Mouse (Mus musculus): ENCODE results near the gene Fam198b.
"Not testable (repeated sequence)": the region's sequence is repeated elsewhere in the genome, so short reads cannot be mapped to it uniquely, and the experiment has no call there.

The Fam198b gene

DNA sequence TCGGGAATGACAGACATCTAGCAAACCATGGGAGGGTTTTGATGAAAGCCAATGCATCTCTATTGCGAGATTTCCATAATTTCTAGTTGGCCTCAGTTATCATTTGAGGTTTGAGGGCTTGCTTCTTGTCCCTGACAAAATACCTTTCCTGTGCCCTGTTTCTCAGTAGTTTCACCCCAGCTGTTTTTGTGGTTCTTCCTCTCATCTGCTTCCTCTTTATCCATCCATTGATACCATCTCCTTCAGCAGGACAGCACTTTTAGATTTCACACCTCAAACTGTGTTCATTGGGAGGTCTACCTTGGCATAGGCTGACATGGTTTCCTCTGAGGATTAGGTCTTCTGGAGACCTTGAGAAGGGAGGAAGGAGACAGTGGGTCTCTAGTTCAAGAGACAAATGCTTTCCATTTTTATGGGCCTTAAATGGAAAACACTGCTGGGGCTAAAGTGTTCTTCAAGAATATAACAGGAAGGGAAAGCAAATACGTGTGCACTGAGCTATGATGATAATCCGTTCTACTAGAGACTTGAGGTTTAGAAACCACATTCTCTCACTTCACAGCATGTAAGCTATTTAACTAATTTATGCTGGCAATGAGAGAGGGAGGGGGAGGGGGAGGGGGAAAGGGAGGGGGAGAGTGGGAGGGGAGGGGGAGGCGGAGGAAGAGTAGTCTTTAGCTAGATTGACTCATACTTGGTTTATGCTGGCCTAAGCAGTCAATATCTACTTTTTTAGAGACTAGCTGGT lies 41.8 kb downstream of the Fam198b start:
- DNase-seq (ENCODE audit: low spot score in 2 of 2) = no peak

DNA sequence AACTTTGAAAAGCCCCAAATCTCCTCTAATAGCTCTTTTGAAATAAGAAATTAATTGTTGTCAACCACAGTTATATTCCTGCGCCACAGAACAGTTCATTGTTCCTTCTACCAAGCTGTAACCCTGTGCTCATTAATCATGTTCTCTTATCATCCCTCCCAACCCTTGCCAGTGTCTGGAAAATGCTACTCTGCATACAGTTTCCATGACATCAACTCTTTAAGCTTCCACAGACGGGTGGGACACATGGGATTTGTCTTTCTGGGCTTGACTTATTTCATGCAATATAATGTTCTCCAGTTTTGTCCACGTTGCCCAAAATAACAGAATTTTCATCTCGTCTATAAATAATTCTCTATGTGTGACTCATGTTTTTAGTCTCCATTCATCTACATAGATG lies 42.7 kb downstream of the Fam198b start:
- DNase-seq (ENCODE audit: low spot score in 2 of 2) = no peak

DNA sequence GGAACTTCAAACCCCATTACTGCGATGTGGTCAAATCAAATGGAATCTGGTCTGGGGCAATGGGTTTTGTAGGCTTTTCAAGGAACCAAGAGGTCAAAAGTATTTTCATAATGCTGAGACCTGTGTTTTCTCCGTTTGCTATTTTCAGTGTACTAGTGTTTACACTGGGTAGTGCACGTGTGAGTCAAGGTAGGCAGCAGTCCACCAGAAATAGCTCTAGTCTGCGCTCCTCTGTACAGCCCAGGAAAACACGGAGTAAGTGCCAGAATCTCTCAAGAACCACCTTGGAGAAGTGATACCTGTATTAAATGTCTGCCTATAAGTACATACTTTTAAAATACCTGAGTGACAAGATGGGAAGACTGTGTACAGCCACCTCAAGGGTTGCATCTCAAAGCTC lies 44.1 kb downstream of the Fam198b start:
- DNase-seq (ENCODE audit: low spot score in 2 of 2) = no peak

DNA sequence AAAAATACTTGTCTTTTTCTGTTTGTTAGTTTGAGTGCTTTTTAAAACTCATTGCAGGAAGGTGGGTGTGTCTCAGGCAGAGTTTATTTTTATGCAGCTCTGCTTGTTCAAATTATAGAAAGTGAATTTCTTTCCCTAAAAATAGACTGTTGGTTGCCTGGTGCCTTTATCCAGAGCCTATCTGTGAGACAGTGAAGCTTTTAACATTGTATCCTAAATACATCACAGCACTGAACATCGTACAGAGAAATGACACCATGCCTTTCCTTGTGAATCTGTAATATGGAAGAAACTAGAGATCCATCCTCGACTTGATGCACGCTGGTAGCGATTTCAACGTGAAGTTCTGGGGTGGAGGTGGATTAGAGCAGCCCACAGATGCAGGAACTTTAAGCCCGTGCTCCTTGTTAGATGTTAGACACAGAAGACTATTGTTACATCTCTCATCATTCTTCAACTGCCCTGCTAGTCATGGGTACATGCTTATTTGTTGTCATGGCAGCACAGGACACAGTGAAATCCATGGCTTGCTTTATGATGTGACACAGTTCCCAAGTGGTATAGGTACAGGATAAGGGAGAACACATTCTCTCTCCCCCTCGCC lies 45.9 kb downstream of the Fam198b start:
- peak; percentile 52 to 77 for DNase-seq (ENCODE audit: low spot score in 2 of 2)

DNA sequence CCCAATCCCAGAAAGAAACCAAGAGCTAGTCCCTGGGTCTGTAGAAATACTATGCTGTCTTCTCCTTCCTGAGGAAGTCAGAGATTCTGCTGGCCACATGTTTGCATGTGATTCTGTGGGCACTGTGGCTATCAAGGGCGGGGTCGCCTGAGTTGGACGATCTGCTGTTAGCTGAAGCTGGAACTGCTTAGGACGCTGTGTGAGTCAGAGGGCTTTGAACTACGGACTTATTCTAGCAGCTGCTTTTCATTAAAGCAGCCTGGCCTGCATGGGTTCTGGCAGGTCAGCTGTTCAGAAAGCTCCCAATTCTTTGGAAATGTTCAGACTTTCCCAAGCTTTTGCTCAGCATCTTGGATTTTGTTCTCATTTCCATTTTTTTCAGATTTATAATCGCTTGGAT lies 51.9 kb downstream of the Fam198b start:
- no peak for DNase-seq (ENCODE audit: low spot score in 2 of 2)

DNA sequence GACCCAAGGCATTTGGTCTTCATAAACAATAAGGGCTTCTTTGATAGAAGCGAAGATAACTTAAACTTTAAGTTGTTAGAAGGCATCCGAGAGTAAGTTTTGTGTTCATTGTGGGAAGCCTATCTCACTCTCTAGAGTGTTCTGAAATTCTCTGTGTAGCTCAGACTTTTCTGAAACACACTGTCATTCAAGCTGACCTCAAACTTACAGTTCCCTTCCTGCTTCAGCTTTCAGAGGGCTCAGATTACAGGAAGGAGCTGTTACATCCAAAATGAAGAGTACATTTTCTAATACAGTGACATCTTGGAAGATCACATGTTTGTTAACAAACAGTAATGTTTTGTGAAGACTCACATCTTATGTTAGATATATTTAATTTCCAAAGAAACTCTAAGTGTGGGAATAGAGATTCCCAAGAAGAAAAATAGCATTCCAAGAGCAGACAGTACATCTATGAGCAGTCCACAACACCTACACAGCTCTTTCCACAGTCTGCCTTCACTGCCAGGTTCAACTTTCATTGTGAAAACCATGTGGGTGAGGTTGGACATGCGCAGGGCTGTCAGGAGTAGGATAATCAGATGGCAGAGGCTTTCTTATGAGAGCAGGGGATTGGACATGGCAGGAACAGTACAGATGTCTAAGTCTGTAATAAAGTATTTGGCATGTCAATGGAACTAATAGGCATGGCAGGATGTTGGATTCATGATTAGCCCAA lies 52.6 kb downstream of the Fam198b start:
- no peak for DNase-seq (ENCODE audit: low spot score in 2 of 2)

DNA sequence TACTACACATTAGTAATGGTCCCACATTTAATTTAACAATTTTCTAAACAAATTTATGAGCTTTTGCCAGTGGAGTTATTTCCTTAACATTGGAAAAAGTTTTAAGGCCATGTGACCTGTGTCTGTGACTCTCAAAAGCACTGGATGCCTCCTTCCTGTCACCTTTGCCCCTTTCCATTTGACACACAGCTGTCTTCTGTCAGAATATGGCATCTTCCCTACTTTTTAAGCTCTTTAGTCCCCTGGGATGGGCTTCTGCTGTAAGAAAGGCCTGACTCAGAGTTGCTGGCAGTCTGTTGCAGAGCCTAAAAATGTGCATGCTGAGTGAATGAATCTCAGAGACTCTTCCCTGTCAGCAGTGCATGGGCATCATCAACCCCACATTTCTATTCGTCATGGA lies 63.4 kb downstream of the Fam198b start:
- DNase-seq (ENCODE audit: low spot score in 2 of 2) = no peak

DNA sequence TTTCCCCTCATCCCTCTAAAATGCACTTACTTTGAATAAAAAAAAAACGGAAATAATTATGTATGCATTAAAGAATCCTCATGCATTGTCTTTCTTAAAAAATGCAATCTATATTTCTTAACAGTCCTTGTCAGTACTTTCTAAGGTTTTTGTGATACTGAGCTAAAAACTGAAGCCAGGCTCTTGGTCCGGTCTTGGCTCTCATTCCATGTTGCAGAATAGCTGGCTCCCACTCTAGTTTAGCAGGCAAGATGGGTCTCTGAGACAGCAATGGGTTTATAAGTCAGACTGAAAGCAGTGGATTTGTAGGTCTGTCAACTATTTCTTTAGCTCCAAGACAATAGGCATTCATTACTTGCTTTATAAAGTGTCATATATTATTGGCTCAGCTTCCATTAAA lies 63.8 kb downstream of the Fam198b start:
- no peak for DNase-seq (ENCODE audit: low spot score in 2 of 2)

DNA sequence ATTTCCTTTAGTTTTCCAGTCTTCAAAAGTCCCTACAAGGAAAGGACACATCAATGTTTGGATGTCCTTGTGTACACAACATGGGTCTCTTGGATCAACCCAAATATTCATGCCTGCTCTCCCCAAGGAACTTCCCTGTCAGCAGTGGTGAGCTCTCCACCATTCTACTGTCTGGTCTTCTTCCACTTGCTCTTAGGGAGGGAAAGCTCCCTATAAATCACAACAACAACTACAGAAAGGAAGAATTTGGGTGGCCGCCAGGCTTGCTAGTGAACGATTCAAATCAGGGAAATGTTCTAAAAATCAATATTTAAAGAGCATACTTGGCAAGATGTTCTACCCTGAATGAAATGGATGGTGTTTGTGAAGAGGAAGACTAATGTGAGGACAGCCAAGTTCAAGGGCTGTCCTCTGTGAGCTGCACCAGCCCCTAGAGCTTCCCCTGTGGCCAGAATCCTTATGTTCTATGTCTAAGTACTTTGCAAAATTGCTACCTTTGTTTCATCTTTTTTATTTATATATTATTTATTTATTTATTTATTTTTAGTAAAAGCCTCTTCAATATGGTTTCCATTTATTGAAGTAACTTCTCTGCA lies 68.9 kb downstream of the Fam198b start:
- DNase-seq (ENCODE audit: low spot score in 2 of 2) = no peak

DNA sequence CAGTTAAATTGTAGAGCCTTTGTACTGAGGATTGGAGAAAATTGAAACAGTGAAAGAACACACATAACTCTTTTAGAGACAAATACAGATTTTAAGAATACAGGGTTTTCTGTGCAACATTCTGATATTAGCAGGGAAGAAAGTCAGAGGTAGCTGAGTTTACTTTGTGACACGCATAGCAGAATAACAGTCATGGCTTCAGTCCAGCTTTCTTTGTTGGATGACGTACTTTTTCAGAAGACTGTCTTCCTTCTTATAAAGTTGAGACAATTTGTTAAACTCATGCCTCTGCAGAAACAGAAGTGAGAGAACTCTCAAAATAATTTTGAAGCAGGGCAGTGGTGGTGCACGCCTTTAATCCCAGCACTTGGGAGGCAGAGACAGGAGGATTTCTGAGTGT lies 70.9 kb downstream of the Fam198b start:
- DNase-seq (ENCODE audit: low spot score in 2 of 2) = no peak

DNA sequence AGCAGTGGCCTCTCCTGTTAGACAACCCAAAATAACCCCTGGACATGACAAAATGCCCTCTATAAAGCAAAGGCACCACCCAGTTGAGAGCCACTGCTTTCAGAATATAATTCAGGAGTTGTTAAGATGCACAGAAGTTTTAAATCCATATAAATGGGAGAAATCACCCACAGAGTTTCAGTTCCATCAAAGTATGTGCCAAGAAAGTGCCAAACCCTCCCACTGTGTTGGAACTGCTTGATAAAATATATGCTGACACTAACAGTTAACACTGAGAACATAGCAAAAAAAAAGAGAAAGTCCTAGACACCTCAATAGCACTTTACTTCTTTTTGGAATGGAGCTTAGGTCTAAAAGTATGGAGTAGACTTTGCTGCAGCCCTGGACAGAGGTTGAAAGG lies 72.5 kb downstream of the Fam198b start:
- peak in 1 of 2 experiments; percentile 46 for DNase-seq (ENCODE audit: low spot score in 2 of 2)

DNA sequence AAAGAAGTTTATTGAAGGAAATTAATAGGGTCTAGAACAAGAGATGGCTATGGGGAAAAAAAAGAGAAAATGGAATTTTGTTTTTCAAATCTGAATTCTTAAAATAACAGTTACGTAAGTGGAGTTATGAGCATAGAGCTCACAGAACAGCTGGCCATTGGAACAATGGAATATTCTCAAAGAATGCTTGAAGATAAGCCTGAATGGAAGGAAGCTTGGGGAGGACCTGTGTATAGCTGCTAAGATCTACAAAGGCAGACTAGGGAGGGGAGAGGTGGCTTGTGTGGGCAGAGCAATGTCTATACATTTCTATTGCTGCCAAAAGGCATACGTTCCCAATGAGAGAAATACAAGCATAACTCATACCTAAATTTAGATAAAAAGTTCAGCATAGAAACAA lies 73.4 kb downstream of the Fam198b start:
- peak in 1 of 2 experiments; percentile 41 for DNase-seq (ENCODE audit: low spot score in 2 of 2)

DNA sequence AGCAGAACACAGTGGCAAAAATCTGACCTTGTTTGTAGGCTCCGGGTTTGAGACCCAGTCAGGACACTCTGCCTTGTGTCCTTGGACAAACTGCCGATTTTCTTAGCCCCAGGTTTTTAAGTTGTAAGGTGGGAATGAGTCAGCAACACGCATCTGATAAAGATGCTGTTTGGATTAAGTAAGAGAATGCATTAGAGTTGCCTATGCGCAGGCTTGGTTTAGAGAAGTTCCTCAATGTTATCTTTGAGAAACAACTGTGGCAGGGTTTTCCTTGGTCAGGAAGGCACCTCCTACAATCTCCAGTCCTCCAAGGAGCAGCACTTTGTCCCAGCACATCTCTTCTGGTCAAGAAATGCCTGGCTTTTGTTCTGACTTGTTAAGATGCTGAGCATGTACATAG lies 82.4 kb downstream of the Fam198b start:
- DNase-seq (ENCODE audit: low spot score in 2 of 2) = no peak

DNA sequence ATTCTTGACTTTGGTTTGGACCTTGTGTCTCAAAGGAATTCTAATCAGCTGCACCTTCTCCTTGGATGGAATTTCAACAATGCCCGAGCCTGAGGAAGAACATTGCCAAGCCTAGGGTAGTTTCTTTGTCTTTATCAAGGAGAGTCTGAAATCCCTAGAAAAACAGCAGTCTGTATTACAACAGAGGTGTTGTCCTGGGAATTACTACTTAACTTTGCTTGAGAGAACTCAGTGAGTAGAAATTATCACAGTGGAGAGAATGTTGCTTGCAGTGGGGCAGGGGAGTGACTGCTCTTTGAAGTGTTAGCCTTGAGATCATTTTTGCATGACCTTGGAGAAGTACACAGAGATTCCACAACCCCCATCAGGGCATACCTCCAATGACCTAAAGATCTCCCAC lies 83.0 kb downstream of the Fam198b start:
- no peak for DNase-seq (ENCODE audit: low spot score in 2 of 2)

DNA sequence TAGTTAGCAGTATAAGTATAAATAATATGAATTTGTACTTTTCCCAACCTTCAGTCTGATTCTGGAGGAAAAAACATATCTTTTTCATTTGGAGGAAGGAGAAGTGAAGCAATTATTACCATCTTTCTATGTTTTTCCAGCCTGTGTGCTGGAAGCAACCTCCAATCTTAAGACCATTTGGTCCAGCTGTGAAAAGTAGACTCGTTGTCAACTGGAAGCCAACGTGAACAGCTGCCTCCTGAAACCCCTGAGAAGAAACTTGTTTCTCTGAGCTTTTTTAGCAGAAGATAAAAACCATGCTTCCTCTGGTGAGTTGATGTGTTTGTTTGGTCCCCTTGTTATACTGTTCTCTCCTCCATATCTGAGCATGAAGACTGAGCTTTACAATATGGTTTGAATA lies 84.1 kb downstream of the Fam198b start:
- no peak for DNase-seq (ENCODE audit: low spot score in 2 of 2)

DNA sequence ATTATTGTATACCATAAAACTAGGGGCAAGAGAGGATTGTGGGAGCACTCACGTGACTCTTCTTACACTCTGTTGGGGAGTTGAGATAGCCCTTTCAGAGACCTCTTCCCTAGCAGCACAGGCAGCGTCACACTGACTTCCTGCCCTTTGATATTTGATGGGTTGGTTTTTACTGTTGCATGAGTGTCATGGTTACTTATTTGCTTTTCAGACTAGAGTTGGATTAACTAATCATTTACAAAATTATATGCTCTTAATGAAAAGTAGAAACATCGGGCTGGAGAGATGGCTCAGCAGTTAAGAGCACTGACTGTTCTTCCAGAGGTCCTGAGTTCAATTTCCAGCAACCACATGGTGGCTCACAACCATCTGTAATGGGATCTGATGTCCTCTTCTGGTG lies 85.2 kb downstream of the Fam198b start:
- not testable (repeated sequence) for DNase-seq (ENCODE audit: low spot score in 2 of 2)

DNA sequence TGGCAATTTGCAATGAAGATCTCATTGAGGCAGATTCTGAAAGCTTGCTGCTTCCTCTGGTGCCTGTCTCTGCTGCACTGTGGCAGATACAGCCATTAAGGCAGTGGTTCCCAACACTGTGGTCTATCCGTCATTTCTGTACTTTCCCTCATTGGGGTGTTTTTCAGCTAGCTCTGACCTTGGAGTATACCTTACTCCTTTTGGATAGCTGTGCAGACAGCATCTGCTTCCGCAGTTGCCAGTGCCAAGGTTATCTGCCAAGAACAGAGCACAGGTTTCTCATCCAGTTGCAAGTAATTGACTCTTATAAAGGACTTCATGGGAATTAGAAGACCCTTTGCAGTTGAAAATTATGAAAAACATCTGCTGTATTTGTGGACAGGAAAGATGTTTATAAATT lies 85.7 kb downstream of the Fam198b start:
- no peak for DNase-seq (ENCODE audit: low spot score in 2 of 2)

DNA sequence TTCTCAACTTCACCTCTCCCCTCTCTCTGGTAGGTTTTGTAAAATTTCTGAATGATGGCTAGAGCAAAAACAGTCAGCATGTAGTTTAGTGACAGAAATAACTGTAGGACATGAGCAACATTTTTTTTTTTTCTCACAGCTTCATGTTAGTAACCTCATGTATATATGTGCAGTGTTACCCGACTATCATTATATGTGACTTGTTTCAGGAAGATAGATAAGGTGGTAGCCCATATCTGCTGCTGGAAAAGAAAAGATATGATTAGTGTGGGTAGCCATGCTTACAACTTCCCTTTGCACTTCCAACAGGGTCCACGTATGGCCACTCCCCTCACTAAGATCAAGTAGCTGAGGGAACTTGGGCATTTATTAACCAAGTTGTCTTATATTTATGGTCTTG lies 86.2 kb downstream of the Fam198b start:
- DNase-seq (ENCODE audit: low spot score in 2 of 2) = no peak

DNA sequence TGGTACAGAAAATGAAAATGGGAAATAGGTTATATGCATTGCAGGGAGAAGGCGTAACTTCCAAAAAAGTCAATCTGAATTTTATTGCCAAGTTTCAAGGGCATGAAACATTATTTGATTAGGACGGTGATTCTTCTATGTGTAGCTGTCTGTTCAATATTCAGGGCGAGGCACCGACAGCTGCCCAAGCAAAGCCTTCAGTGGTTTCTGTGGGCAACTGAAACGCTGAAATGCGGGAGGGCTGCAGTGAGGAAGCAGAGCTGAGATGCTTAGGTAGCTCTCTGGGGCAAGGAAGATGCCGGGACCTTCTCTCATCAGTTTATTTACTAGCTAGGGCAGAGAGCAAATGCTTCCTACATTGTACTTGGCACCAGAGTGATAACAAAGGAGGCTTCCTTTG lies 87.2 kb downstream of the Fam198b start:
- DNase-seq (ENCODE audit: low spot score in 2 of 2) = no peak

DNA sequence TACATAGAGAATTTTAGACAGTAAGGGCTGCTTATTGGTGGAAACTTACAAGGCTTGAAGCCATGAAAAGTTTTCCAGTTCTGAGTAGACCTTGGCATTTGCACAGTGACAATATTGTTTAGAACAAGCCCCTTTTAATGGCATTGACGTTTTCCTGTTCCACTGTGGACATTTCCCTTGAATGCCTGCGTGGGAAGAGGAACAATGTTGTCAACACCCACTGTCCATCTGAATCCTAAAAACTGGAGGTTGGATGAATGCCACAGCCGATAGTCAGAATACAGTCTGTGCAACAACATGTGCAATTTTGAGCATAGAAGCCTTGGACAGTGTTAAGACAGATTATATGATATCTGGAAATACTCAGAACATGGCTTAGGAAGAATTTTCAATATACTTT lies 92.5 kb downstream of the Fam198b start:
- no peak for DNase-seq (ENCODE audit: low spot score in 2 of 2)

DNA sequence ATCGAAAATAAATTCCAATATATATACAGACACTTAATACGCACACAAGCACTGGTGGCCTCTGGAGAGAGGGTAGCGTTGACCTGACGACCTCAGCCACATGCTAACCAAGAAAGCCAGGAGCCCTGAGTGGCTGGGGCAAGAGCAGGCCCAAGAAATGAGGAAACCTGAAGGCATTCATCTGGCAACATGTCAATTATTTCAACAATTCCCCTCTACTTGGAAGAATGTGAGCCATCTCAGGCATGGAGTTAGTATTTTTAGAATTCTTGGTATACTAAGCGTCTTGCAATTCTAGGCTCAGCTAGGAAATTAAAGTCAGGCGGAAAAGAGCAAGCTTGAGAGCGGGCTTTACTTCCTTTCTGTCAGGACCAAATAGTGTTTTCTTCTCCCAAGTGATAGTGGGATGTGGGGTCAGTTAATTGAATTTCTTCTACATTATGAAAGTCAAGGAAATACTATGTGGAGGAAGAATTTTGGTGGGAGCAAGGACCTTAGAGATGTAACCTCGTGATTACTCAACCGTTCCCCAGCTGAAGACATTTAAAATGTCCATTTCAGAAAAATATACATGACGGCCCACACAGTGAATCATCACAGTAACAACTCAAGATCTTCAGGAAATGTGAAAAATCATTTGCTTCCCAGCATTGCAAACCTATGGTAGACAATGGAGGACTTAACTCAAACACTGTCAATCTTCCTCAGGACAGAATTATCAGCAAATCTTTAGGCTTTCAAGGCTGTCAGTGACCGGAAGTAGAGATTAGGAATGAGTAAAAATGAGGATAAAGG lies 93.5 kb downstream of the Fam198b start:
- no peak for DNase-seq (ENCODE audit: low spot score in 2 of 2)

DNA sequence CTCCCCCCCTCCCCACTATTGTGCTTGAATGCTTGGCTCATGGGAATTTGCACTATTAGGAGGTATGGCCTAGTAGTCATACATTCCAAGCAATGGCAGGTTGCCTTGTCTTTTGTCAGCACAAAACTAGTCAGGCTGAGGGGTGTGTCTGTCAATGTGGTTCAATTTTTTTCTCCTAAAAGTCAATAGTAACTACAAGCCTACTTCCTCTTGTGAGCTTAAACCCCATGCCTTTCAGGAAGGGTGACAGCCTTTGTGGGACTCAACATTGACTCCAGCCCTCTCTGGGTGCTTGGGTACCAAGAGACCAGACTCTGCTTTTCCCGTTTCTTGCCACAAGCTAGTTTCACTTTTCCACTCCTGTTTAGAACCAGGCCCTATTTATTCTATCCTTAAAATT lies 96.4 kb downstream of the Fam198b start:
- DNase-seq (ENCODE audit: low spot score in 2 of 2) = no peak

All from frontal cortex, postnatal 36 days (tissue).